Mouse (Mus musculus) liver, adult 2 months (tissue): ENCODE results near the gene Wtap. TPM values are rescaled to one million over a fixed set of nuclear protein-coding genes. Genes with fewer than 3 reads are reported as not detected.
"Not testable (repeated sequence)": the region's sequence is repeated elsewhere in the genome, so short reads cannot be mapped to it uniquely, and the experiment has no call there.

Experiments used
- DNase-seq: peaks from one replicate; pipeline ENCODE4 v3.0.0-alpha.2; 2011; ENCODE audit warnings: low read depth, low spot score; ENCODE audit errors: extremely low read depth
- H3K27ac ChIP-seq: fragments of 200-500 bp; replicated peaks from 2 replicates; pipeline ENCODE4 v1.5.1; 2012; ENCODE audit warnings: low read depth, mild to moderate bottlenecking, control low read depth, inconsistent platforms, low read length; ENCODE audit not compliant: insufficient read depth
- H3K27me3 ChIP-seq: fragments of 200-500 bp; 2 replicates; pipeline ENCODE4 v1.6.1; 2012; ENCODE audit warnings: mild to moderate bottlenecking, moderate library complexity, low read length, inconsistent platforms; ENCODE audit not compliant: control insufficient read depth, insufficient read depth
- H3K36me3 ChIP-seq: fragments of 200-500 bp; 2 replicates; pipeline ENCODE4 v1.6.1; 2012; ENCODE audit warnings: low read length, inconsistent platforms; ENCODE audit not compliant: control insufficient read depth, insufficient read depth
- H3K4me1 ChIP-seq: fragments of 200-500 bp; 2 replicates; pipeline ENCODE4 v1.6.1; 2011; ENCODE audit warnings: low read length; ENCODE audit not compliant: control insufficient read depth, insufficient read depth
- H3K4me3 ChIP-seq: fragments of 200-500 bp; 2 replicates; pipeline ENCODE4 v1.5.1; 2011; ENCODE audit warnings: low read depth, mild to moderate bottlenecking, control low read depth, low read length, moderate library complexity; ENCODE audit not compliant: insufficient read depth
- H3K79me2 ChIP-seq: fragments of 200-500 bp; 2 replicates; pipeline ENCODE4 v1.6.1; 2012; ENCODE audit warnings: inconsistent platforms, mild to moderate bottlenecking, low read length, moderate library complexity; ENCODE audit not compliant: control insufficient read depth, insufficient read depth
- H3K9ac ChIP-seq: fragments of 200-500 bp; 2 replicates; pipeline ENCODE4 v1.6.1; 2012; ENCODE audit warnings: low read depth, mild to moderate bottlenecking, control low read depth, inconsistent platforms, low read length
- CTCF ChIP-seq: fragments of 200-500 bp; IDR thresholded peaks from 2 replicates; pipeline ENCODE4 v1.5.1; 2011; ENCODE audit warnings: low read depth, low read length, control low read depth
- POLR2A ChIP-seq: fragments of 200-500 bp; IDR thresholded peaks from 2 replicates; pipeline ENCODE4 v1.6.1; 2011; ENCODE audit warnings: low read length, control low read depth; ENCODE audit not compliant: insufficient read depth; ENCODE audit errors: extremely low read depth
- WGBS: fragments of 180-500 bp; shearing (Covaris S2); methylation state at CpG from one replicate; pipeline ENCODE4 v1.1.7; 2018; 5-methylcytosine and 5-hydroxymethylcytosine counted together
- polyA plus RNA-seq: library from polyadenylated mRNA; depleted of rRNA; stranded (reverse); fragments of >200 nt; gene quantifications from 2 replicates; pipeline ENCODE4 v1.2.3, GENCODE M21; 2012; rRNA removed
- total RNA-seq: library from RNA; depleted of rRNA; stranded (reverse); fragments of >200 nt; gene quantifications from 2 replicates; pipeline ENCODE4 v1.2.3, GENCODE M21; 2014; rRNA removed

The Wtap gene
- total RNA-seq (32.0 and 32.6 TPM in 2 replicates), polyA plus RNA-seq (7.8 and 7.9 TPM in 2 replicates)

- peak within 1 kb of the TSS; percentile 89; the same call in 1 of the 2 replicates for H3K4me3 ChIP-seq
- no peaks in the 10 kb centered on the region for H3K36me3 ChIP-seq
- no peak within 1 kb of the TSS for H3K27ac ChIP-seq
- H3K9ac ChIP-seq, result no peak within 1 kb of the TSS
- DNase-seq, result no peak
- peaks cover 6% of the 10 kb centered on the region; the same call in 1 of the 2 replicates for H3K4me1 ChIP-seq
- TF ChIP-seq POLR2A (no peak), CTCF (no peak)
- 75% methylated on average over 1 of the region's 1 CpGs for WGBS
- H3K27me3 ChIP-seq, result no peaks in the 10 kb centered on the region
- peaks cover 5% of the 10 kb centered on the region; the same call in 1 of the 2 replicates for H3K79me2 ChIP-seq
Measured at GRCm38 (mm10) chr17:12994069-12994468, at the start of gene Wtap. Wtap (minus strand) TSS chr17:12994169.

GRCm38 (mm10) chr17:13036627-13037192 lies 42.7 kb upstream of the Wtap start:
- WGBS, result 91% methylated on average over 4 of the region's 12 CpGs
- H3K27ac ChIP-seq, H3K4me1 ChIP-seq, H3K79me2 ChIP-seq, DNase-seq, H3K9ac ChIP-seq, H3K27me3 ChIP-seq, H3K4me3 ChIP-seq, H3K36me3 ChIP-seq: not testable (repeated sequence)

- Histone ChIP-seq H3K9ac (no peak overlapping the region), H3K4me3 (no peak overlapping the region), H3K27me3 (no peaks in the 10 kb centered on the region), H3K4me1 (no peaks in the 10 kb centered on the region; the same call in 1 of the 2 replicates), H3K79me2 (no peaks in the 10 kb centered on the region; the same call in 1 of the 2 replicates), H3K36me3 (peaks cover 53% of the 10 kb centered on the region), H3K27ac (no peak overlapping the region)
- WGBS, result 44% methylated on average over 3 of the region's 3 CpGs
- DNase-seq, result no peak
- TF ChIP-seq POLR2A (no peak), CTCF (no peak)
Measured at GRCm38 (mm10) chr17:13013316-13013715, 19.3 kb upstream of the Wtap start.

GRCm38 (mm10) chr17:13009887-13010286 lies 15.9 kb upstream of the Wtap start:
- peak; percentile 88 for DNase-seq
- no peak overlapping the region for H3K27ac ChIP-seq
- no peak overlapping the region for H3K4me3 ChIP-seq
- no peaks in the 10 kb centered on the region; the same call in 1 of the 2 replicates for H3K79me2 ChIP-seq
- H3K9ac ChIP-seq, result no peak overlapping the region
- H3K36me3 ChIP-seq, result peaks cover 40% of the 10 kb centered on the region
- WGBS, result under 1% methylated on average over 3 of the region's 3 CpGs
- no peaks in the 10 kb centered on the region for H3K4me1 ChIP-seq
- no peaks in the 10 kb centered on the region for H3K27me3 ChIP-seq
- no peak for TF ChIP-seq POLR2A
- peak; percentile 58 for TF ChIP-seq CTCF

- Histone ChIP-seq H3K36me3 (peaks cover 28% of the 10 kb centered on the region), H3K27ac (peak overlapping the region; percentile 78), H3K4me3 (peak overlapping the region; percentile 84), H3K27me3 (no peaks in the 10 kb centered on the region), H3K79me2 (no peaks in the 10 kb centered on the region; the same call in 1 of the 2 replicates), H3K4me1 (no peaks in the 10 kb centered on the region), H3K9ac (peak overlapping the region; percentile 88)
- TF ChIP-seq CTCF (no peak), POLR2A (no peak)
- WGBS, result under 1% methylated on average over 10 of the region's 10 CpGs
- DNase-seq, result peak; percentile 76
Measured at GRCm38 (mm10) chr17:13008528-13008927, 14.6 kb upstream of the Wtap start.

- WGBS, result under 1% methylated on average over 76 of the region's 76 CpGs
- H3K36me3 ChIP-seq, result peaks cover 22% of the 10 kb centered on the region
- H3K4me3 ChIP-seq, result peak overlapping the region; percentile 84
- no peaks in the 10 kb centered on the region for H3K27me3 ChIP-seq
- H3K79me2 ChIP-seq, result no peaks in the 10 kb centered on the region; the same call in 1 of the 2 replicates
- H3K9ac ChIP-seq, result peak overlapping the region; percentile 88
- H3K4me1 ChIP-seq, result no peaks in the 10 kb centered on the region
- DNase-seq, result peak; percentile 92
- TF ChIP-seq CTCF, result no peak
- TF ChIP-seq POLR2A, result peak; percentile 94
- H3K27ac ChIP-seq, result peak overlapping the region; percentile 78
Measured at GRCm38 (mm10) chr17:13007730-13008425, 13.9 kb upstream of the Wtap start.
